Mouse (Mus musculus): ENCODE measurements around the gene 0610030E20Rik. TPM values are rescaled to one million over a fixed set of nuclear protein-coding genes. Genes with fewer than 3 reads are reported as not detected.

Gene 0610030E20Rik
- total RNA-seq, 1 experiment from 2014 or later, result 23.4 TPM

Other genes starting within 250 kb of the 0610030E20Rik start
- gene St3gal5, start 249.7 kb upstream of the 0610030E20Rik start, total RNA-seq (2017), result 20.6 and 22.6 TPM in 2 replicates
- gene Atoh8, start 111.7 kb upstream of the 0610030E20Rik start, total RNA-seq (2017), result not detected in 2 replicates
- not detected in 2 replicates for gene Sftpb, start 42.7 kb upstream of the 0610030E20Rik start, total RNA-seq (2017)
- 66.7 and 82.2 TPM in 2 replicates for gene Usp39, start 2.1 kb upstream of the 0610030E20Rik start, total RNA-seq (2017)
- gene Tmem150a, start 8.1 kb downstream of the 0610030E20Rik start, total RNA-seq (2017), result 1.1 and 1.2 TPM in 2 replicates
- gene Rnf181, start 19.6 kb downstream of the 0610030E20Rik start, total RNA-seq (2017), result 55.9 and 56.8 TPM in 2 replicates
- gene Vamp5, start 33.2 kb downstream of the 0610030E20Rik start, total RNA-seq (2017), result 57.2 and 59.8 TPM in 2 replicates
- 270 and 419 TPM in 2 replicates for gene Vamp8, start 43.4 kb downstream of the 0610030E20Rik start, total RNA-seq (2017)
- gene Ggcx, start 67.0 kb downstream of the 0610030E20Rik start, total RNA-seq (2017), result 9.4 and 9.8 TPM in 2 replicates
- 168 and 256 TPM in 2 replicates for gene Mat2a, start 92.2 kb downstream of the 0610030E20Rik start, total RNA-seq (2017)
- gene Sh2d6, start 174.4 kb downstream of the 0610030E20Rik start, total RNA-seq (2017), result not detected in 2 replicates
- gene Capg, start 197.1 kb downstream of the 0610030E20Rik start, total RNA-seq (2017), result 61.1 and 113 TPM in 2 replicates

Data from hematopoietic stem cell, adult 5-6 weeks (primary cell).